Mouse (Mus musculus) limb, embryonic 10.5 days (tissue): ENCODE results near the gene Fxr2. TPM values are rescaled to one million over a fixed set of nuclear protein-coding genes. Genes with fewer than 3 reads are reported as not detected.

Source experiments
- DNase-seq: peaks from one replicate; pipeline ENCODE4 v3.0.0-alpha.2; 2017; ENCODE audit warnings: low spot score
- H3K27ac ChIP-seq: fragments of 300-500 bp; sonication (generic); 2 replicates; pipeline ENCODE4 v1.5.1; 2016; ENCODE audit warnings: mild to moderate bottlenecking
- H3K27me3 ChIP-seq: fragments of 300-500 bp; sonication (generic); 2 replicates; pipeline ENCODE4 v1.6.1; 2016; ENCODE audit warnings: low read depth, mild to moderate bottlenecking; ENCODE audit not compliant: poor library complexity, severe bottlenecking
- H3K36me3 ChIP-seq: fragments of 300-500 bp; sonication (generic); 2 replicates; pipeline ENCODE4 v1.6.1; 2016; ENCODE audit warnings: mild to moderate bottlenecking, moderate library complexity
- H3K4me1 ChIP-seq: fragments of 300-500 bp; sonication (generic); 2 replicates; pipeline ENCODE4 v1.6.1; 2016
- H3K4me3 ChIP-seq: fragments of 300-500 bp; sonication (generic); 2 replicates; pipeline ENCODE4 v1.5.1; 2016; ENCODE audit warnings: mild to moderate bottlenecking, moderate library complexity
- H3K9me3 ChIP-seq: fragments of 300-500 bp; sonication (generic); replicated peaks from 2 replicates; pipeline ENCODE4 v1.6.1; 2016; ENCODE audit warnings: mild to moderate bottlenecking
- WGBS: fragments of 180-500 bp; shearing (Covaris S2); methylation state at CpG from one replicate; pipeline ENCODE4 v1.1.7; 2016; 5-methylcytosine and 5-hydroxymethylcytosine counted together
- polyA plus RNA-seq: library from polyadenylated mRNA; unstranded; fragments of >200 nt; fragmentation: Nextera tagmentation; extraction: Ambion mirVana; gene quantifications from 2 replicates; pipeline ENCODE4 v1.2.1, GENCODE M21; 2016

Gene Fxr2
- polyA plus RNA-seq, 1 experiment from 2014 or later: 45.4 TPM

DNA sequence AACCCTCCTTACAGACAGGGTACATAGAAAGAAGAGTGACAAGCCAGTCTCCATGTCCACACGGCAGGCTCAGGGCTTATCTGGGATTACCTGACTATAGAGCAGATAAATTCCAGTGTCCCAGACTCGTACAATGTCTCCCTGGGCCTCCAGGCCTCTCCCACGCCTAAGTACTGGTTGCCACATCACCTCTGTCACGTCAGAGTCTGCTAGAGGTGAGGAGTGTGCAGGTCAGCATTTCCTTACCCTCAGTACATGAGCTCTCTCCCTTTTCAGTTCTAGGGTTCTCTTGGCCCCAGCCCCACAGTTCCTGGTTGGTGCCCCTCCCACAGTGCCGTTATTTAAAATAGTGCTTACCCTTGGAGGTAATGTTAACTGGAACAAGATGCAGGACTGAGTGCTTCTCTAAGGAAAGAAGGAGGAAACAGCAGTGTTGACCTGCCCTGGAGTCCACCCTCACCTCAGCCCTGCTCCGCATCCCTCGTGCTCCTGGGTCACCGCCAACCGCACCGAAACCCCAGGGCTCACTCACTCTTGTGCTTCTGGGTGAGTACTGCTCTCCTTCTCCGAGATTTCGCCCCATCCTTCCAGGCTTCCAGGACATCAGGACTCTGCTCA is 51.4 kb downstream of the Fxr2 start:
- Histone ChIP-seq H3K4me3 (no peak overlapping the region), H3K36me3 (peaks cover 13% of the 10 kb centered on the region), H3K27me3 (peaks cover 15% of the 10 kb centered on the region), H3K4me1 (peaks cover 52% of the 10 kb centered on the region), H3K9me3 (no peaks in the 10 kb centered on the region), H3K27ac (0 out of 2 replicates have a peak overlapping the region, but pooled peaks have one; percentile 93)
- DNase-seq: no peak
- 85% methylated on average over 12 of the region's 12 CpGs for WGBS

GRCm38 (mm10) chr11:69684936-69685335 is 52.1 kb downstream of the Fxr2 start:
- Histone ChIP-seq H3K9me3 (no peaks in the 10 kb centered on the region), H3K27me3 (peaks cover 15% of the 10 kb centered on the region), H3K4me1 (peaks cover 47% of the 10 kb centered on the region), H3K27ac (no peak overlapping the region), H3K4me3 (no peak overlapping the region), H3K36me3 (peaks cover 6% of the 10 kb centered on the region)
- no peak for DNase-seq
- 84% methylated on average over 6 of the region's 6 CpGs for WGBS

GRCm38 (mm10) chr11:69685526-69686148 is 52.8 kb downstream of the Fxr2 start, which contains the start of gene Tnfsf13:
Gene Tnfsf13, minus strand, starts transcription at chr11:69685784.
- H3K27me3 ChIP-seq: peaks cover 15% of the 10 kb centered on the region
- H3K36me3 ChIP-seq: no peaks in the 10 kb centered on the region; the same call in 1 of the 2 replicates
- H3K4me3 ChIP-seq: no peak within 1 kb of the TSS
- H3K9me3 ChIP-seq: no peaks in the 10 kb centered on the region
- WGBS: 90% methylated on average over 10 of the region's 10 CpGs
- H3K27ac ChIP-seq: peak within 1 kb of the TSS; percentile 44; the same call in 1 of the 2 replicates
- DNase-seq: no peak
- peaks cover 40% of the 10 kb centered on the region for H3K4me1 ChIP-seq

DNA sequence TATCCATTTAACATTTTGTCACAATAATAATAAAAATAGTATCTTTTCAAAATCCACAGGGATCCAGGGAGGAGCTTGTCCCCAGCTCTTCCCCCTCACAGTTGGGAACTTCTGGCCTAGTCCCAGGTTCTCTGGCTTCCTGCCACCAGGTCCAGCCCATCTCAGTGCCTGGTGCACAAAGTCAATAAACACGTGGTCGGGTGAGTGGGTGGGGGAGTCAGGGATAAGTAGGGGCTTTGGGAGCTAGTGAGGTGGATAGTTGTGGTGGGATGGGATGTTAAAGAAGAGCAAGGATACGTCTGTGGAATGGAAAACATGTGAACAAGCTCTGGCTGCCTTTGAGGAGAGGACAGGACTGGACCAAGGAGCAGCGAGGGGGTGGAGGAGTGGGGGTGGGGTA is 53.6 kb downstream of the Fxr2 start:
- Histone ChIP-seq H3K27ac (peak overlapping the region; percentile 44; the same call in 1 of the 2 replicates), H3K27me3 (peaks cover 15% of the 10 kb centered on the region), H3K4me3 (no peak overlapping the region), H3K36me3 (no peaks in the 10 kb centered on the region), H3K9me3 (no peaks in the 10 kb centered on the region), H3K4me1 (peaks cover 33% of the 10 kb centered on the region)
- WGBS: 18% methylated on average over 4 of the region's 4 CpGs
- no peak for DNase-seq

DNA sequence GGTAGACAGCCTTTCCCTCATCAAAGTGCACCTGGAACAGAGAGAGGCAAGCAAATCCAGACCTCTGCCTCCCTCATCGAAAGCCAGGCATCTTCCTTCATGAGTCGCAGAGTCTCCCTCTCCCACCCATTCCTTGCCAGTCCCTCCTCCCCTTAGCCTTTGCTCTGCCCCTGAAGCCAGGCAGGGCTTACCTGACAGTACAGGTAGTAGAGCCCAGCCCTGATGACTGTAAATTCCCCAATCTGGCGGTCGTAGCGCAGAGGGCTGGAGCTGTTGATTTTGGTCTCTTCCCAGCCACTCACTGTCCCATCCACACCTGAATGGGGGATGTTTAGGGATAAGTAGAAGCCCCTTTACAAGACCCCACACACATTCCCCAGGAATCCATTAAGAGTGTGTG is 54.3 kb downstream of the Fxr2 start:
- Histone ChIP-seq H3K36me3 (no peaks in the 10 kb centered on the region), H3K4me1 (peaks cover 28% of the 10 kb centered on the region), H3K27me3 (peaks cover 15% of the 10 kb centered on the region), H3K4me3 (no peak overlapping the region), H3K9me3 (no peaks in the 10 kb centered on the region), H3K27ac (peak overlapping the region; percentile 44; the same call in 1 of the 2 replicates)
- 51% methylated on average over 5 of the region's 5 CpGs for WGBS
- DNase-seq: no peak

GRCm38 (mm10) chr11:69689891-69690290 is 57.1 kb downstream of the Fxr2 start:
- H3K27me3 ChIP-seq: peaks cover 15% of the 10 kb centered on the region
- no peaks in the 10 kb centered on the region for H3K36me3 ChIP-seq
- H3K4me1 ChIP-seq: peaks cover 19% of the 10 kb centered on the region
- H3K9me3 ChIP-seq: no peaks in the 10 kb centered on the region
- H3K27ac ChIP-seq: no peak overlapping the region
- H3K4me3 ChIP-seq: no peak overlapping the region
- 92% methylated on average over 1 of the region's 1 CpGs for whole genome bisulfite sequencing
- no peak for DNase-seq

DNA sequence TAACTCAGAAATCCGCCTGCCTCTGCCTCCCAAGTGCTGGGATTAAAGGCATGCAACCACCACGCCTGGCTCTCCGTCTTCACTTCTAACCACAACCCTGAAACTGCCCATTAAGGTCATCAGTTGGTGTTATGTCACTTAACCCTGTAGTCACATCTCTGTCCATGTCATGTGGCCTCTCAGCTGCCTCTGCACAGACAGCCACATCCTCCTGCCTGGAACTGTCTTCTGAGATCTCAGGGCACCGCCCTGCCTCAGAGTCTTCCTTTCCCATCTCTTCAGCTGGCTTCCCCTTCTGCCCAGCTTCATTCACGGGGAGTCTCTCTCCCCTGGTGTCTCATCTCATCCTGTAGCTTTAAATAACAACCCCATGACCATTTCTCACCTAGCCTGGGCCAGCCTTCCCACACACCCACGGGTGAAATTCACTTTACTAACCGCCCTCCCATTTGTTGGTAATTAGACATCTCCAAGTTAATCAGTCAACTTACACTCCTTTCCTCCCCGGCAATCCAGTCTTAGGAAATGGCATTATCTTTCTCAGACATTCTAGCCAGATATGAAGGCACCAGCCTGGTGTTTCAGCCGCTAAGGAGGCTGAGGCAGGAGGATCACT is 59.5 kb downstream of the Fxr2 start:
- H3K9me3 ChIP-seq: no peaks in the 10 kb centered on the region
- H3K4me1 ChIP-seq: peaks cover 22% of the 10 kb centered on the region
- H3K27me3 ChIP-seq: peaks cover under 1% of the 10 kb centered on the region; the same call in 1 of the 2 replicates
- H3K36me3 ChIP-seq: no peaks in the 10 kb centered on the region
- H3K27ac ChIP-seq: no peak overlapping the region
- 74% methylated on average over 9 of the region's 9 CpGs for WGBS
- no peak for DNase-seq
- H3K4me3 ChIP-seq: no peak overlapping the region

GRCm38 (mm10) chr11:69692863-69693262 is 60.1 kb downstream of the Fxr2 start:
- no peak for DNase-seq
- H3K36me3 ChIP-seq: no peaks in the 10 kb centered on the region
- H3K27ac ChIP-seq: no peak overlapping the region
- WGBS: 86% methylated on average over 6 of the region's 6 CpGs
- no peaks in the 10 kb centered on the region for H3K9me3 ChIP-seq
- H3K4me1 ChIP-seq: peaks cover 22% of the 10 kb centered on the region
- H3K27me3 ChIP-seq: no peaks in the 10 kb centered on the region; the same call in 1 of the 2 replicates
- H3K4me3 ChIP-seq: no peak overlapping the region

DNA sequence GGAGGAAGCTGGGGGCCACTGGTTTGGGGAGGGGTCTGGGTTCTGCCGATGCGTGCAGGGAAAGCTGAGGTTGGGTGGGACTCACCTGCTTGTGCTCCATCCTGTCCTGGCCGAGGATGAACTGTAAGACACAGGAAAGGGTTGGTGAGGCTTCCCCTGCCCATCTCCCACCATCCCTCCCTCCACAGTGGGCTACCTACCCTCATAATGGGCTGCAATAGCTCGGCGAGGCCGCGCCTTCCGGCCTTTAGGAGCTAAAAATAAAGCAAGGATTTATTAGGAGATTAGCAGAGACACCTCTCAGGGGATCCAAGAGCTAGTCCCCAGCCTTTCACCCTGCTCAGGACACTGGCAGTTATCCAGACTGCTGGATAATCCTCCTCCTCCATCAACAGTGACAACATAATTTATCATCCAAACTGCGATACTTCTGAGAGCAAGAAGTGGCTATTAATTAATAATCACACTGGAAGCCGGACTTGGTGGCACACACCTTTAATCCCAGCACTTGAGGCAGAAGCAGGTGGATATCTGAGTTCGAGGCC is 60.7 kb downstream of the Fxr2 start:
- DNase-seq: no peak
- H3K9me3 ChIP-seq: no peaks in the 10 kb centered on the region
- no peak overlapping the region for H3K4me3 ChIP-seq
- no peaks in the 10 kb centered on the region for H3K36me3 ChIP-seq
- no peaks in the 10 kb centered on the region; the same call in 1 of the 2 replicates for H3K27me3 ChIP-seq
- 67% methylated on average over 11 of the region's 11 CpGs for WGBS
- peaks cover 22% of the 10 kb centered on the region for H3K4me1 ChIP-seq
- no peak overlapping the region for H3K27ac ChIP-seq

- no peak for DNase-seq
- Histone ChIP-seq H3K9me3 (no peaks in the 10 kb centered on the region), H3K4me1 (peaks cover 22% of the 10 kb centered on the region), H3K27ac (peak overlapping the region; percentile 90), H3K27me3 (no peaks in the 10 kb centered on the region; the same call in 1 of the 2 replicates), H3K4me3 (peak overlapping the region; percentile 69), H3K36me3 (no peaks in the 10 kb centered on the region)
- WGBS: 34% methylated on average over 6 of the region's 6 CpGs
Measured at GRCm38 (mm10) chr11:69695046-69695360, 62.2 kb downstream of the Fxr2 start.

DNA sequence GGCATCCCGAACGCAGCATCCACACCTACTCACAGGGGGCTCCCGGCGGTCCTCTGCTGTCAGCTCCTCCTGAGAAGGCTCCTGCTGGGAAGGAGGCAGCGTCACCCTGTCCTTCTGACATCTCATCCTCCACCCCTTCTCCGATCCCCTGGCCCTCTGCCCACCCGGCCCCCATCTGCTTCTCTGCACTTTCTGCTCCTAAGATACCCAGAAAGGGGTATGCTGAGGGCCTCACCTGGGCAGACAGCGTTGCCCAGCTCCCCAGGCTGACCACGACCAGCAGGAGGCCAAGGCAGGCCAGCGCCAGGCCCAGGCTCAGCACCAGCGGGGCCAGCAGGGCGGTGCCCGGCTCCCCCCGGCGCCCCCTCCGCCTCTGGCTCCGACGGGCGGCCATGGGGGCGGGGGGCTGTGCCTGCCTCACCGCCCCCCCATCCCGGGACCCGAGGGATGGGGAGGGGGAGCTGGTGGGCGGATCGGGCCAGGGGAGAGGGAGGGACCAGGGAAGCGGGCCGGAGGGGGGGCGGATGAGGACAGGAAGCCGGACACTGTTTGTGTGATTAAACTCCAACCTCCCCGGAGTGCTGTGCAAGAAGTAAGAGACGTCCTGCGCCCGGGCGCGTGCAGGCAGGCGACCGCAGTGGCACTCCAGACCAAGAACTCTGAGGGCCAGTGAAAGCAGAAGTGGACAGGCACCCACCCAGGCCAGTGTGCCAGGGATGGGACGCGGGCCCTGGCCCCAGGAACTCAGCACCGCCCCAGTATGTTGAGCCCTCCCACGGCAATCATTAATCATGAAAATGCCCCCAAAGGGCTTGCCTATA is 62.8 kb downstream of the Fxr2 start, which contains the start of the genes Tnfsf12 and Tnfsfm13:
TSS of gene Tnfsf12 (minus strand) at position 489 of the 821 bp plus-strand sequence.
TSS of gene Tnfsfm13 (minus strand) at position 738 of the 821 bp plus-strand sequence.
- peak; percentile 79 for DNase-seq
- peak within 1 kb of the TSS; percentile 90 for H3K27ac ChIP-seq
- H3K36me3 ChIP-seq: no peaks in the 10 kb centered on the region
- no peaks in the 10 kb centered on the region for H3K9me3 ChIP-seq
- 2% methylated on average over 41 of the region's 41 CpGs for WGBS
- peaks cover 22% of the 10 kb centered on the region for H3K4me1 ChIP-seq
- no peaks in the 10 kb centered on the region; the same call in 1 of the 2 replicates for H3K27me3 ChIP-seq
- H3K4me3 ChIP-seq: peak within 1 kb of the TSS; percentile 69

DNA sequence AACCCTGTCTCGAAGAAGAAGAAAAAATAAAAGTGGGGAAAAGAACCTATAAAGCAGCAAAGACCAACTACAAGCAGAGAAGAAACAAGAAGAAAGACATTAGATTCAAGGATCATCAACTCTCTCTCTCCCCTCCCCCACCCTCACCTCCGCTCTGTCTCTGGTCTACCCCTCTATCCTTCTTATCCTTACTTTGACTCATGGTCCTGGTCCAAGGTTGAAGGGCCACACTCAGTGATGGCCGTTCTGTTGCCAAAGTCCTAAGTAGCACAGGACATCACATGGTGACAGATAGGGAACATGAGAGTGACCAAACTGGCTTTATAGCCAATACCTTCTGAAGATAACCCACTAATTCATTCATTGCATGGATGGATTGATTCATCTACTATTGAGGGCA is 64.6 kb downstream of the Fxr2 start:
- Histone ChIP-seq H3K27ac (no peak overlapping the region), H3K9me3 (no peaks in the 10 kb centered on the region), H3K27me3 (no peaks in the 10 kb centered on the region), H3K4me1 (peaks cover 22% of the 10 kb centered on the region), H3K4me3 (no peak overlapping the region), H3K36me3 (no peaks in the 10 kb centered on the region)
- no peak for DNase-seq
- 86% methylated on average over 3 of the region's 3 CpGs for WGBS
